Mouse (Mus musculus) adrenal gland, adult 8-10 months (tissue): Measurements from ENCODE around the gene Slc25a20. TPM values are rescaled to one million over a fixed set of nuclear protein-coding genes. Genes with fewer than 3 reads are reported as not detected.

Source experiments
- microRNA-seq, 2 experiments: library from miRNA; unstranded; fragments of <30 nt; microRNA quantifications; one replicate each; pipeline ENCODE4 v1.2.0; 2022
- total RNA-seq, 4 experiments: library from RNA; stranded (reverse); gene quantifications; 2 replicates each; pipeline ENCODE4 v1.2.4; 2022

Slc25a20 gene
- total RNA-seq, 4 experiments from 2014 or later: 71.4 to 108 (median 90.9) TPM

Small RNA genes within 50 kb of the gene (microRNA-seq; reads per million reads assigned to microRNA genes)
- 0 reads per million in 2 experiments for gene Gm26298

Other genes with a start within 250 kb of the Slc25a20 start
- gene Ccdc36, start 233.6 kb upstream of the Slc25a20 start, total RNA-seq: under 1 TPM in 1 of 4 experiments, not detected in 3; 0.10 TPM
- gene BC048562, start 225.6 kb upstream of the Slc25a20 start, total RNA-seq: not detected
- gene Ccdc71, start 201.6 kb upstream of the Slc25a20 start, total RNA-seq: 10 to 100 TPM; 46.6 to 56.5 (median 52.7) TPM
- 10 to 100 TPM; 19.7 to 48.3 (median 33.1) TPM for gene Klhdc8b, start 200.5 kb upstream of the Slc25a20 start, total RNA-seq
- 100 to 1,000 TPM; 117 to 175 (median 152) TPM for gene Lamb2, start 182.4 kb upstream of the Slc25a20 start, total RNA-seq
- gene Usp19, start 171.5 kb upstream of the Slc25a20 start, total RNA-seq: 100 to 1,000 TPM; 239 to 312 (median 257) TPM
- 100 to 1,000 TPM; 181 to 239 (median 220) TPM for gene Qars, start 154.4 kb upstream of the Slc25a20 start, total RNA-seq
- 100 to 1,000 TPM; 131 to 151 (median 139) TPM for gene Qrich1, start 145.3 kb upstream of the Slc25a20 start, total RNA-seq
- gene Impdh2, start 101.8 kb upstream of the Slc25a20 start, total RNA-seq: 10 to 100 TPM; 59.9 to 88.8 (median 73.5) TPM
- 10 to 100 TPM; 60.1 to 76.1 (median 70.8) TPM for gene Ndufaf3, start 94.7 kb upstream of the Slc25a20 start, total RNA-seq
- gene Dalrd3, start 92.2 kb upstream of the Slc25a20 start, total RNA-seq: 10 to 100 TPM; 72.5 to 99.3 (median 83.0) TPM
- gene Wdr6, start 83.3 kb upstream of the Slc25a20 start, total RNA-seq: 100 to 1,000 TPM; 115 to 182 (median 165) TPM
- 10 to 100 TPM in 3 of 4 experiments, 1 to 10 TPM in 1; 7.4 to 14.7 (median 11.6) TPM for gene P4htm, start 64.4 kb upstream of the Slc25a20 start, total RNA-seq
- 10 to 100 TPM; 53.4 to 73.7 (median 61.0) TPM for gene Arih2, start 12.7 kb upstream of the Slc25a20 start, total RNA-seq
- gene Prkar2a, start 27.2 kb downstream of the Slc25a20 start, total RNA-seq: 10 to 100 TPM; 29.9 to 45.0 (median 33.7) TPM
- gene Ip6k2, start 121.7 kb downstream of the Slc25a20 start, total RNA-seq: 100 to 1,000 TPM in 3 of 4 experiments, 10 to 100 TPM in 1; 93.0 to 156 (median 128) TPM
- gene Nckipsd, start 146.3 kb downstream of the Slc25a20 start, total RNA-seq: 10 to 100 TPM; 11.1 to 19.0 (median 17.0) TPM
- 1 to 10 TPM; 3.0 to 8.6 (median 7.9) TPM for gene Celsr3, start 164.2 kb downstream of the Slc25a20 start, total RNA-seq
- 10 to 100 TPM in 3 of 4 experiments, 1 to 10 TPM in 1; 8.4 to 14.4 (median 12.3) TPM for gene Slc26a6, start 191.2 kb downstream of the Slc25a20 start, total RNA-seq